ENCODE assay signal across 7 mouse cellular contexts in genomic region chrX:7728215-7728921, GRCm38 (mm10). TPM values are rescaled to one million over a fixed set of nuclear protein-coding genes. Genes with fewer than 3 reads are reported as not detected.
DNase-seq lines count a peak whose midpoint lies in the region; ATAC-seq lines count a peak whose summit lies in the region.

TSS of gene Praf2 (plus strand) at chrX:7728439.

- H3K4me2 ChIP-seq in intestine, embryonic 14.5 days (ENCODE audit: low read length), result peak within 1 kb of the TSS; percentile 52

- H3K9me3 ChIP-seq in intestine, embryonic 14.5 days (ENCODE audit: control insufficient read depth, low read length), result no peaks in the 10 kb centered on the region

- peaks cover 12% of the 10 kb centered on the region; the same call in 1 of the 2 replicates for H3K36me3 ChIP-seq in intestine, embryonic 14.5 days (ENCODE audit: control insufficient read depth, insufficient read depth, low read length)

- 16% methylated on average over 42 of the region's 42 CpGs for WGBS in intestine, embryonic 14.5 days

- intact Hi-C loops in gastrocnemius, postnatal 14 days (cut with DNase I; ENCODE audit: low total_unique reads), result no loop called here
- intact Hi-C loops in left cerebral cortex, postnatal 14 days (cut with DNase I), result no loop called here

- DNase-seq in adrenal gland, adult (ENCODE audit: inconsistent age in 2 of 2, low spot score in 1 of 2), result peak; percentile 87 to 90
- peak; percentile 91 for DNase-seq in embryo, embryonic 10 days (ENCODE audit: low spot score)
- DNase-seq in gastrocnemius, postnatal 14 days, result peak; percentile 73
- DNase-seq in intestine, embryonic 14.5 days (ENCODE audit: low spot score), result peak; percentile 85
- peak; percentile 79 to 84 for DNase-seq in left cerebral cortex, postnatal 14 days (ENCODE audit: low spot score in 2 of 2)
- peak; percentile 86 for DNase-seq in mesoderm, embryonic 11.5 days (ENCODE audit: low read depth, low spot score)
- peak; percentile 81 to 89 for DNase-seq in right cerebral cortex, postnatal 36 days (ENCODE audit: low spot score in 2 of 2)

- peak within 1 kb of the TSS; percentile 57; the same call in 1 of the 2 replicates for H3K27ac ChIP-seq in intestine, embryonic 14.5 days (ENCODE audit: low read depth)

- H3K27me3 ChIP-seq in intestine, embryonic 14.5 days (replicated peaks; ENCODE audit: control insufficient read depth, insufficient read depth, low read length), result no peaks in the 10 kb centered on the region

- peak within 1 kb of the TSS; percentile 44 for H3K4me3 ChIP-seq in intestine, embryonic 14.5 days (ENCODE audit: low read depth, low read length)

- ATAC-seq in intestine, embryonic 14.5 days (replicated peaks; ENCODE audit: low FRiP score, low TSS enrichment, low read depth), result peak; percentile 93

- no peaks in the 10 kb centered on the region for H3K4me1 ChIP-seq in intestine, embryonic 14.5 days (replicated peaks; ENCODE audit: control insufficient read depth, insufficient read depth, low read length)

- H3K9ac ChIP-seq in intestine, embryonic 14.5 days (ENCODE audit: low read length), result peak within 1 kb of the TSS; percentile 47

RNA-seq across cellular contexts. Expression of gene Praf2, which starts in this region (rescaled TPM):
- total RNA-seq in gastrocnemius, postnatal 14 days (2021), result 1 to 10 TPM; 6.1 to 9.0 TPM
- 81.0 and 81.1 TPM in 2 replicates for polyA plus RNA-seq in intestine, embryonic 14.5 days (2014; fragmentation: Nextera tagmentation; extraction: Ambion mirVana)
- total RNA-seq in left cerebral cortex, postnatal 14 days (2021), result 100 to 1,000 TPM; 102 to 110 TPM

Comparison
In these comparisons a context has a peak if more than half of its experiments do, and no peak if none do; other contexts are left out.
1. Peak in every context shown above with its lines: DNase-seq, ATAC-seq, H3K4me3 ChIP-seq and H3K27ac ChIP-seq.
2. RNA of gene Praf2 (total RNA-seq): 102 to 110 TPM in left cerebral cortex, postnatal 14 days; 6.1 to 9.0 TPM in gastrocnemius, postnatal 14 days; every median in the first group is over 10 times any median in the second.